Mouse (Mus musculus): ENCODE measurements around the gene Omt2b. TPM values are rescaled to one million over a fixed set of nuclear protein-coding genes. Genes with fewer than 3 reads are reported as not detected.

Omt2b gene
- polyA plus RNA-seq, 1 experiment from 2014 or later = not detected

GRCm38 (mm10) chr9:78351504-78352220, 24.3 kb downstream of the Omt2b start:
- no peaks in the 10 kb centered on the region for H3K27me3 ChIP-seq (ENCODE audit: insufficient read depth, low read length)
- WGBS (ENCODE audit: insufficient replicate concordance) = 63% methylated on average over 6 of the region's 6 CpGs
- peaks cover 3% of the 10 kb centered on the region; the same call in 1 of the 2 replicates for H3K4me1 ChIP-seq (ENCODE audit: insufficient read depth)
- ATAC-seq (no peak), DNase-seq (no peak)
- H3K4me3 ChIP-seq (ENCODE audit: low read depth, low read length) = no peak overlapping the region
- H3K9ac ChIP-seq (replicated peaks) = no peak overlapping the region
- H3K27ac ChIP-seq (ENCODE audit: low read depth) = no peak overlapping the region
- no peaks in the 10 kb centered on the region for H3K36me3 ChIP-seq (replicated peaks; ENCODE audit: insufficient read depth, low read length)
- no peaks in the 10 kb centered on the region for H3K9me3 ChIP-seq (ENCODE audit: low read length)
- H3K4me2 ChIP-seq (ENCODE audit: low read depth, low read length) = no peak overlapping the region
- TF ChIP-seq EP300 (IDR thresholded peaks at IDR 0.05; ENCODE audit: low read depth) (no peak), CTCF (IDR thresholded peaks at IDR 0.05; ENCODE audit: low read depth) (no peak)

DNA sequence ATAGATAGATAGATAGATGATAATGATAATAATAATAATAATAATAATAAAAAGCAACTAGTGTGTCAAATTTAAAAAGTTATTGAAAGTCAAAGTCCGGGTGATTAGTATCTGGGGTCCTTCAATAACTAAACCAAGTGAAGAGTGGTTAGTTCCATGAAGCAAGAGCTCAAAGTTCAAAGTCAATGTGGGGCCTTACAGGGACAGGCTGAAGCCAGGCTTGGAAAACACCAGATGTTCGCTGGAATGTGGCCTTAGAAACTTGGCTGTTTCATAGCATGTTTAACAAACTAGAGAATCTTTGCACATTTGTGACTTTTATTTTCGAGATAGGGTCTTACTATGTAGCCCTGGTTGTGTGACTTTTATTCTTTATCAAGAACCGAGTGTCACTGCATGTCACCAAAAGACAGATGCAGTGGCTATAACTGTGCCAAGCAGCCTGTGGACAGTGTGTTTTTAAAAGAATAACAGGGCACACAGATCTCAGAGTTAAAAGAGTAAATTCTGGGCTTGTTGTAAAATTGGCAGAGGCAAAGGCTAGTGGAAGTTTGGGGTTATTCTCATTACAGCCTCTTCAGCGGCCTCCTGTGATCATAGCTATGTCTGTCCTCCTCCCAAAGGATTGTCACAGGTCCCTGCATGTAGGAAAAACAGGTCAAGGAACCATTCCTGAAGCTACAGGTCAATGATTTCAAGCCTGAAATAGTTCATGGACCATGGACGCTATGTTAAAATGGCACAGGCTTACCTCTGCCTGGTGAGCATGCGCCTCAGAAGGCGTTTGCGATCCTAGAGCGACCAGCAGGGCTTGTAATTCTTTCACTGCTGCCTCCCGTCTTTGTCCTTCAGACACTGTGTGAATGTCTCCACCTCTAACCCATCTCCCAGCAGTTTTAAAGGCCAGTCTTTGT, 27.5 kb downstream of the Omt2b start:
- Histone ChIP-seq H3K4me3 (ENCODE audit: low read depth, low read length) (no peak overlapping the region), H3K36me3 (replicated peaks; ENCODE audit: insufficient read depth, low read length) (no peaks in the 10 kb centered on the region), H3K4me2 (ENCODE audit: low read depth, low read length) (no peak overlapping the region), H3K9me3 (ENCODE audit: low read length) (no peaks in the 10 kb centered on the region), H3K27ac (ENCODE audit: low read depth) (peak overlapping the region; percentile 50), H3K9ac (replicated peaks) (no peak overlapping the region), H3K4me1 (ENCODE audit: insufficient read depth) (peaks cover 3% of the 10 kb centered on the region; the same call in 1 of the 2 replicates), H3K27me3 (ENCODE audit: insufficient read depth, low read length) (no peaks in the 10 kb centered on the region)
- no peak for TF ChIP-seq CTCF (IDR thresholded peaks at IDR 0.05; ENCODE audit: low read depth)
- no peak for TF ChIP-seq EP300 (IDR thresholded peaks at IDR 0.05; ENCODE audit: low read depth)
- ATAC-seq = peak; percentile 87
- 69% methylated on average over 11 of the region's 11 CpGs for WGBS (ENCODE audit: insufficient replicate concordance)
- DNase-seq = peak; percentile 19

DNA sequence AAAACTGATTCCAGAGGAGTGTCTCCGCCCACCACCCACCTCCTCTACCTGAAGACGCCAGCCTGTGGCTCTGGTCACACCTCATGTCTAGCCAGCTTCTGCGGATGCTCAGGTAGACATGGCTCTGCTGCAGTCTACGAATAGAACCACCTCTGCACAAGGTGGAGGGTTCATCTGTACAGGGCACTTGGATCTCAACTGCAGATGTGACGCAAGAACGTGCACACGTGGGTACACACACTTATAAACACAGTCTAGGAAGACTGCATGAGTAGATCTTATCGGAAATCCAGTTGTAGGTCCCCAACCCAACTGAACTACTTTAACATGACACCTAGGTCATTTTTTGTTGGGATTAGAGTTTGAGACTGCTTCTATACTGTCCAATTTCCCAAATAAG, 28.2 kb downstream of the Omt2b start, which contains the start of gene Gsta2:
Gene Gsta2, minus strand, starts transcription at position 178 of the 400 bp plus-strand sequence.
- no peaks in the 10 kb centered on the region for H3K9me3 ChIP-seq (ENCODE audit: low read length)
- no peak within 1 kb of the TSS for H3K9ac ChIP-seq (replicated peaks)
- TF ChIP-seq EP300 (IDR thresholded peaks at IDR 0.05; ENCODE audit: low read depth) = no peak
- no peak for TF ChIP-seq CTCF (IDR thresholded peaks at IDR 0.05; ENCODE audit: low read depth)
- 68% methylated on average over 8 of the region's 8 CpGs for WGBS (ENCODE audit: insufficient replicate concordance)
- no peak within 1 kb of the TSS for H3K4me3 ChIP-seq (ENCODE audit: low read depth, low read length)
- no peaks in the 10 kb centered on the region for H3K36me3 ChIP-seq (replicated peaks; ENCODE audit: insufficient read depth, low read length)
- no peaks in the 10 kb centered on the region for H3K27me3 ChIP-seq (ENCODE audit: insufficient read depth, low read length)
- H3K4me2 ChIP-seq (ENCODE audit: low read depth, low read length) = no peak within 1 kb of the TSS
- peaks cover 3% of the 10 kb centered on the region; the same call in 1 of the 2 replicates for H3K4me1 ChIP-seq (ENCODE audit: insufficient read depth)
- H3K27ac ChIP-seq (ENCODE audit: low read depth) = peak within 1 kb of the TSS; percentile 50
- DNase-seq (no peak), ATAC-seq (0 out of 2 replicates have a peak, but pooled peaks have one; percentile 10)

GRCm38 (mm10) chr9:78358053-78358452, 30.7 kb downstream of the Omt2b start:
- Histone ChIP-seq H3K4me1 (ENCODE audit: insufficient read depth) (peaks cover 3% of the 10 kb centered on the region; the same call in 1 of the 2 replicates), H3K27me3 (ENCODE audit: insufficient read depth, low read length) (no peaks in the 10 kb centered on the region), H3K9ac (replicated peaks) (no peak overlapping the region), H3K36me3 (replicated peaks; ENCODE audit: insufficient read depth, low read length) (no peaks in the 10 kb centered on the region), H3K27ac (ENCODE audit: low read depth) (no peak overlapping the region), H3K4me3 (ENCODE audit: low read depth, low read length) (no peak overlapping the region), H3K9me3 (ENCODE audit: low read length) (no peaks in the 10 kb centered on the region), H3K4me2 (ENCODE audit: low read depth, low read length) (no peak overlapping the region)
- DNase-seq = peak; percentile 76
- peak; percentile 47; the same call in 1 of the 2 replicates for ATAC-seq
- TF ChIP-seq CTCF (IDR thresholded peaks at IDR 0.05; ENCODE audit: low read depth) (peak; percentile 85), EP300 (IDR thresholded peaks at IDR 0.05; ENCODE audit: low read depth) (no peak)
- WGBS (ENCODE audit: insufficient replicate concordance) = 15% methylated on average over 9 of the region's 9 CpGs

DNA sequence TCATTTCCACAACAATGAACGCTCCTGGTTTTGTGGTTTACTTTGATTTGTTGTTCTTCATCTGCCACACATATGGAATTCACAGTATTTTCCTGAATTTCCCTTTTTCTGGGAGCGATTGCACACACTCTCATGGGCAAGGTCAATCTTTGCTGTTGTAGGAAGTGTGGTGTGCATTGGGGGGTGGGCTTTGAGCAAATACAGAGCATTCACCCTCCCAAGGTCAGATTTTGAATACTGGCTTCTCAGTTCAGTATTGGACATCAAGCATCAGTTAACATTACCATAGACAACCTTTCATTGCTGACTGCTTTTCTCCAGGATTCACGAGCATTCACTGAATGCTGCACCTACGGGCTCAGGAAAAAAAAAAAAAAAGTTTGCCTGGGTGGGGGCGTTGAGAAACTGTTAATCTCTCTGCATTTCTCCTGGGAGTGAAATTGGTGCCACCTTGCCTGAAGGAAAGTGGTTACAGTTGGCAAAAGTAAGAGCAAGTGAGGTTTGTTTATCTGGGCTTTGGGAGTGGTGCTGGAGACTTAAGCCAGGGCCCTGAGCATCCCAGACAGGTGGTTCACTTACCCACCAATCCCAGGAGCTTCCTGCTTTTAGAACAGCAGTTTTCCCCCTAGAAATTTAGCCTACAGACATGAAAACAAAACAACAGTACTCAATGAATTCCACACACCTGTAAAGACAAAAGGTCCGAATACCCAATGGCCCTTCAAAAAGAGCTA, 32.5 kb downstream of the Omt2b start:
- Histone ChIP-seq H3K27me3 (ENCODE audit: insufficient read depth, low read length) (no peaks in the 10 kb centered on the region), H3K9ac (replicated peaks) (no peak overlapping the region), H3K4me1 (ENCODE audit: insufficient read depth) (peaks cover 3% of the 10 kb centered on the region; the same call in 1 of the 2 replicates), H3K4me2 (ENCODE audit: low read depth, low read length) (no peak overlapping the region), H3K4me3 (ENCODE audit: low read depth, low read length) (no peak overlapping the region), H3K9me3 (ENCODE audit: low read length) (no peaks in the 10 kb centered on the region), H3K36me3 (replicated peaks; ENCODE audit: insufficient read depth, low read length) (no peaks in the 10 kb centered on the region), H3K27ac (ENCODE audit: low read depth) (no peak overlapping the region)
- ATAC-seq = no peak
- DNase-seq = no peak
- 71% methylated on average over 6 of the region's 6 CpGs for WGBS (ENCODE audit: insufficient replicate concordance)
- TF ChIP-seq EP300 (IDR thresholded peaks at IDR 0.05; ENCODE audit: low read depth) (no peak), CTCF (IDR thresholded peaks at IDR 0.05; ENCODE audit: low read depth) (no peak)
